ENCODE assay signal across 25 mouse cellular contexts in the genomic region with DNA sequence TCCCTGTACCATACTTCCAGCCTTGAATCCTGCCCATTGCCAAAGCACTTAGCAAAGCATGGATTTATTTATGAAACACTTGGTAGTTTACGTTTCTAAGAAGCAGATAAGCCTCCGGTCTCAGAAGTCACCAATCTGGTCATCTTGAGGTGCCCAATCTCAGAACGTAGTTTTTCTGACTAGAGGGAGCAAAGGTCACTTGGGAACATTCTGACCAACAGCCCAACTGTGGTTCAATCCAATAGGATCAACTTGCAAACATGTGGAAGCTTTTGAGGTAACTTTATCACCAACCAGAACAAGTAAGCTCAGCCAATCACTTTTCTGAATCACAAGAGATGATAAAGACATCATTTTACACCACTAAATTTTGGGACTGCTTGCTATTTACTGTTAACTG.
"Had no signal": no experiment of that assay in that cellular context is flagged by ENCODE, and none has a peak within 500 bp of the region (broad histone marks: within the 10 kb centered on the region; RNA-seq: fewer than 3 reads in every experiment).

No protein-coding gene starts in this region.

- H3K27me3 ChIP-seq: heart, embryonic 13.5 days; heart, embryonic 15.5 days; hindbrain, embryonic 12.5 days; intestine, embryonic 15.5 days; kidney, embryonic 15.5 days; liver, embryonic 15.5 days had no signal

- H3K27ac ChIP-seq: gastrocnemius, adult 2 months; heart, adult 2 months; heart, embryonic 13.5 days; heart, embryonic 15.5 days; hindbrain, embryonic 10.5 days; hindbrain, embryonic 12.5 days; hindbrain, embryonic 14.5 days; intestine, embryonic 15.5 days; kidney, embryonic 15.5 days; kidney, postnatal 0 days; layer of hippocampus, adult 2 months; left cerebral cortex, adult 2 months; limb, embryonic 10.5 days; limb, embryonic 12.5 days; liver, embryonic 13.5 days; liver, embryonic 15.5 days had no signal

- DNase-seq: gastrocnemius, adult 2 months; gastrocnemius, postnatal 10 days; gastrocnemius, postnatal 25 days; heart, adult 2 months; heart, postnatal 14 days; heart, postnatal 36 days; kidney, adult 18-20 months; kidney, adult 9 months; kidney, postnatal 25 days; kidney, postnatal 4 days; liver; liver, embryonic 13.5 days had no signal

- H3K36me3 ChIP-seq: heart, embryonic 13.5 days; heart, embryonic 15.5 days; hindbrain, embryonic 10.5 days; hindbrain, embryonic 12.5 days; intestine, embryonic 15.5 days; kidney, embryonic 15.5 days; limb, embryonic 12.5 days; liver, embryonic 13.5 days; liver, embryonic 15.5 days had no signal

- H3K4me3 ChIP-seq: gastrocnemius, adult 2 months; heart, adult 2 months; heart, embryonic 13.5 days; heart, embryonic 15.5 days; hindbrain, embryonic 10.5 days; hindbrain, embryonic 12.5 days; intestine, embryonic 15.5 days; kidney, embryonic 15.5 days; layer of hippocampus, adult 2 months; left cerebral cortex, adult 2 months; limb, embryonic 10.5 days; limb, embryonic 12.5 days; liver, embryonic 13.5 days; liver, embryonic 15.5 days had no signal
